17 mouse cellular contexts compared by ENCODE assay signal in genomic region chr14:74916075-74916474, GRCm38 (mm10). TPM values are rescaled to one million over a fixed set of nuclear protein-coding genes. Genes with fewer than 3 reads are reported as not detected.
DNase-seq lines count a peak whose midpoint lies in the region; ATAC-seq and TF ChIP-seq lines count a peak whose summit lies in the region.
"Had no signal": no experiment of that assay in that cellular context is flagged by ENCODE, and none has a peak within 500 bp of the region (broad histone marks: within the 10 kb centered on the region; RNA-seq: fewer than 3 reads in every experiment).

No protein-coding gene starts in this region.

- H3K9ac ChIP-seq in midbrain, embryonic 15.5 days = no peak overlapping the region
- H3K9ac ChIP-seq in stomach, embryonic 16.5 days (ENCODE audit: low read length) = no peak overlapping the region
- H3K9ac ChIP-seq: embryonic facial prominence, embryonic 13.5 days; forebrain, embryonic 12.5 days had no signal

- no peak for TF ChIP-seq POLR2A in cerebellum, adult 2 months (IDR thresholded peaks at IDR 0.05; ENCODE audit: borderline replicate concordance, insufficient read depth, low read length)

- intact Hi-C loops in heart, postnatal 14 days (cut with DNase I) = no loop called here

- no peaks in the 10 kb centered on the region for H3K27me3 ChIP-seq in midbrain, embryonic 10.5 days (ENCODE audit: low read depth, poor library complexity, severe bottlenecking)
- no peaks in the 10 kb centered on the region for H3K27me3 ChIP-seq in midbrain, embryonic 15.5 days (replicated peaks)
- no peaks in the 10 kb centered on the region for H3K27me3 ChIP-seq in limb, embryonic 10.5 days (ENCODE audit: low read depth, poor library complexity, severe bottlenecking)
- no peaks in the 10 kb centered on the region for H3K27me3 ChIP-seq in stomach, embryonic 16.5 days (ENCODE audit: control insufficient read depth, insufficient read depth, low read length)
- H3K27me3 ChIP-seq in cerebellum, adult 2 months (ENCODE audit: control insufficient read depth, insufficient read depth, low read length) = no peaks in the 10 kb centered on the region
- H3K27me3 ChIP-seq: embryonic facial prominence, embryonic 13.5 days; forebrain, embryonic 12.5 days had no signal

- 0 out of 2 replicates have a peak overlapping the region, but pooled peaks have one; percentile 33 for H3K27ac ChIP-seq in midbrain, embryonic 10.5 days (replicated peaks)
- H3K27ac ChIP-seq in midbrain, embryonic 15.5 days = no peak overlapping the region
- H3K27ac ChIP-seq in limb, embryonic 10.5 days = peak overlapping the region; percentile 61
- H3K27ac ChIP-seq in stomach, embryonic 16.5 days (ENCODE audit: low read length) = peak overlapping the region; percentile 34; the same call in 1 of the 2 replicates
- no peak overlapping the region for H3K27ac ChIP-seq in cerebellum, adult 2 months (ENCODE audit: insufficient read depth, low read length)
- H3K27ac ChIP-seq: embryonic facial prominence, embryonic 13.5 days; forebrain, embryonic 12.5 days had no signal

- no peak overlapping the region for H3K4me2 ChIP-seq in midbrain, embryonic 15.5 days
- peak overlapping the region; percentile 26; the same call in 1 of the 2 replicates for H3K4me2 ChIP-seq in stomach, embryonic 16.5 days (ENCODE audit: low read depth, low read length)
- H3K4me2 ChIP-seq: embryonic facial prominence, embryonic 13.5 days; forebrain, embryonic 12.5 days had no signal

- no peaks in the 10 kb centered on the region for H3K9me3 ChIP-seq in midbrain, embryonic 10.5 days (replicated peaks)
- no peaks in the 10 kb centered on the region for H3K9me3 ChIP-seq in midbrain, embryonic 15.5 days
- H3K9me3 ChIP-seq in limb, embryonic 10.5 days (replicated peaks) = no peaks in the 10 kb centered on the region
- H3K9me3 ChIP-seq in stomach, embryonic 16.5 days (replicated peaks; ENCODE audit: control insufficient read depth, low read length) = no peaks in the 10 kb centered on the region
- H3K9me3 ChIP-seq: embryonic facial prominence, embryonic 13.5 days; forebrain, embryonic 12.5 days had no signal

- no peaks in the 10 kb centered on the region for H3K36me3 ChIP-seq in midbrain, embryonic 10.5 days
- no peaks in the 10 kb centered on the region for H3K36me3 ChIP-seq in midbrain, embryonic 15.5 days (replicated peaks)
- 0 out of 2 replicates have a peak, but pooled peaks cover 2% of the 10 kb centered on the region for H3K36me3 ChIP-seq in limb, embryonic 10.5 days
- H3K36me3 ChIP-seq in stomach, embryonic 16.5 days (ENCODE audit: control insufficient read depth, insufficient read depth, low read length) = no peaks in the 10 kb centered on the region
- H3K36me3 ChIP-seq: forebrain, embryonic 12.5 days had no signal

- TF ChIP-seq CTCF in cerebellum, adult 2 months (IDR thresholded peaks at IDR 0.05; ENCODE audit: borderline replicate concordance, insufficient read depth, low read depth, low read length) = no peak

- peak; percentile 64 for DNase-seq in heart, adult 11 months
- no peak for DNase-seq in heart, postnatal 14 days
- DNase-seq in midbrain, embryonic 10.5 days (ENCODE audit: low spot score) = no peak
- DNase-seq in limb, embryonic 10.5 days (ENCODE audit: low spot score) = no peak
- no peak for DNase-seq in cerebellum, adult 2 months
- no peak for DNase-seq in urinary bladder, postnatal 36 days (ENCODE audit: low spot score in 2 of 2)
- DNase-seq: adrenal gland, postnatal 10 days; B cell, adult 2 months; cerebellum, postnatal 14 days; gastrocnemius, adult 2 months; kidney, postnatal 14 days; left cerebral cortex, postnatal 4 days; thymus, postnatal 36 days had no signal

- no peak for ATAC-seq in midbrain, embryonic 15.5 days (replicated peaks)
- ATAC-seq in stomach, embryonic 16.5 days (ENCODE audit: insufficient read depth, low FRiP score) = peak; percentile 59

- 80% methylated on average over 8 of the region's 8 CpGs for WGBS in midbrain, embryonic 10.5 days
- WGBS in midbrain, embryonic 15.5 days = 40% methylated on average over 8 of the region's 8 CpGs
- 74% methylated on average over 8 of the region's 8 CpGs for WGBS in limb, embryonic 10.5 days
- 61% methylated on average over 8 of the region's 8 CpGs for WGBS in stomach, embryonic 16.5 days
- WGBS in cerebellum, adult 2 months = 86% methylated on average over 8 of the region's 8 CpGs

- no peak overlapping the region for H3K4me3 ChIP-seq in midbrain, embryonic 10.5 days
- H3K4me3 ChIP-seq in midbrain, embryonic 15.5 days = no peak overlapping the region
- no peak overlapping the region for H3K4me3 ChIP-seq in limb, embryonic 10.5 days
- H3K4me3 ChIP-seq in stomach, embryonic 16.5 days (replicated peaks; ENCODE audit: low read length) = no peak overlapping the region
- H3K4me3 ChIP-seq in cerebellum, adult 2 months (replicated peaks; ENCODE audit: insufficient read depth, low read depth, low read length) = no peak overlapping the region
- H3K4me3 ChIP-seq: embryonic facial prominence, embryonic 13.5 days; forebrain, embryonic 12.5 days; gastrocnemius, adult 2 months had no signal

- H3K4me1 ChIP-seq in midbrain, embryonic 10.5 days = peaks cover 10% of the 10 kb centered on the region; the same call in 1 of the 2 replicates
- peaks cover 22% of the 10 kb centered on the region for H3K4me1 ChIP-seq in midbrain, embryonic 15.5 days
- peaks cover 16% of the 10 kb centered on the region for H3K4me1 ChIP-seq in limb, embryonic 10.5 days
- peaks cover 33% of the 10 kb centered on the region for H3K4me1 ChIP-seq in stomach, embryonic 16.5 days (ENCODE audit: control insufficient read depth, insufficient read depth, low read length)
- H3K4me1 ChIP-seq in cerebellum, adult 2 months (ENCODE audit: control insufficient read depth, insufficient read depth, low read length) = peaks cover 11% of the 10 kb centered on the region

RNA-seq across cellular contexts. Expression of gene Lrch1, which starts 31.6 kb away (rescaled TPM):
- 10 to 100 TPM; 17.5 to 18.5 TPM for total RNA-seq in heart, postnatal 14 days (2021)
- 6.2 and 6.4 TPM in 2 replicates for polyA plus RNA-seq in midbrain, embryonic 10.5 days (2016; fragmentation: Nextera tagmentation; extraction: Ambion mirVana)
- polyA plus RNA-seq in midbrain, embryonic 15.5 days (2015; fragmentation: Nextera tagmentation; extraction: Ambion mirVana) = 15.2 and 25.4 TPM in 2 replicates
- polyA plus RNA-seq in limb, embryonic 10.5 days (2016; fragmentation: Nextera tagmentation; extraction: Ambion mirVana) = 7.0 and 9.9 TPM in 2 replicates
- polyA plus RNA-seq in stomach, embryonic 16.5 days (2015; fragmentation: Nextera tagmentation; extraction: Ambion mirVana) = 12.4 and 13.2 TPM in 2 replicates
- 24.4 and 26.4 TPM in 2 replicates for polyA plus RNA-seq in cerebellum, adult 2 months (2012; rRNA removed)

Comparison
In these comparisons a context has a peak if more than half of its experiments do, and no peak if none do; other contexts are left out.
1. H3K27ac ChIP-seq: peak in midbrain, embryonic 10.5 days (single experiment), limb, embryonic 10.5 days (single experiment) and stomach, embryonic 16.5 days (single experiment); none in midbrain, embryonic 15.5 days (single experiment) and cerebellum, adult 2 months (single experiment).